Mouse (Mus musculus): ENCODE results near the gene Rab15.
"Not testable (repeated sequence)": the region's sequence is repeated elsewhere in the genome, so short reads cannot be mapped to it uniquely, and the experiment has no call there.

Gene Rab15

DNA sequence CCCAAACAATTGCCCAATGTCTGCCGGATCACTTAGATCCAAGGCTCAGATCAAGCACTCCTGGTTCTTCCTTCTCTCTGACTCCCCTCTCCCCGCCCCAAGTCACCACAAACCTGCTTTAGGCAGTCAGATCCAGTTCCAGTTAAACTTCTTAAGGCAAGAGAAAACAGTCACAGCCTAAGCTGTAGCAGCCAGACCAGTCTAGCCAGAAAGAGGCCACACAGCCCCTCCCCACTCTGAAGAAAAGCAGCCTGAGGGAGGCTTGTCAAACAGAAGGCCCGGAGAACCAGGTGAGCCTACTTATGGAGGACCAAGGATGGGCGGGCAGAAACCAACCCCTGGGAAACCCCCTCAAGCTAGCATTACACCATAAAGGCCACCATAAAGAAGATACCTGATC is 4.6 kb downstream of the Rab15 start:
- DNase-seq = no peak

DNA sequence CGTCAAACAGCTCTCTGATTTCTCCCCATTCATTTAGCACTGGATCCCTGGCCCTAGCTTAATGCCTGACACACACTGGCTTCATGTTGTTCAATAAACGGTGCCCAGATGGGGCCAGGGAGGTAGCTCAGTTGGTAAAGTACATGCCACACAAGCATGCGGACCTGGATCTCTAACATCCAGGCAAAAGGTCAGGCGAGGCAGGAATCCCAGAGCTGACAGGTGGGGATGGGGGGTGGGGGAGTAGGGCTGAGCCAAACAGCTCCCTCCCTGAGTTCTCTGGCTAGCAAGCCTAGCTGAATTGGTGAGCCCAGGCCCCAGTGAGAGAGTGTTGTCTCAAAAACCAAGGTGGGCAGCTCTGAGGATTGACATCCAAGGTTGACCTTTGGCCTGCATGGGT is 5.5 kb downstream of the Rab15 start:
- DNase-seq = peak in 1 of 2 experiments; percentile 48

GRCm38 (mm10) chr12:76816720-76817119 is 6.0 kb downstream of the Rab15 start:
- no peak for DNase-seq

DNA sequence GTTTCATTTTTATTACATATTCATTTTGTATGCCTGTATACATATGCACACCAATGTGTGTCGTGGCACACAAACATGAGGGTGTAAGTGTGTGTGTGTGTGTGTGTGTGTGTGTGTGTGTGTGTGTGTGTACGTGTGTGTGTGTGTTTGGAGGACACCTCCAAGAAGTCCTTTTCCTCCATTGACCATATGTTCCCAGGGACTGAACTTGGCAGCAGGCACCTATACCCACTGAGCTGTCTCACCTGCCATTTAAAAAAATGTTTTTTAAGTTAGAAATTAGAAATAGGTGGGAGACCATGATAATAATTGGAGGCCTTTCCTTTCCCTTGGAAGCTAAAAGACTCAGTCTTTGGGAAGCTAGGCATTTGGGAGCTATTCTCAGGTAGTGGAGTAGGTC is 8.6 kb downstream of the Rab15 start:
- peak in 1 of 2 experiments; percentile 62 for DNase-seq

DNA sequence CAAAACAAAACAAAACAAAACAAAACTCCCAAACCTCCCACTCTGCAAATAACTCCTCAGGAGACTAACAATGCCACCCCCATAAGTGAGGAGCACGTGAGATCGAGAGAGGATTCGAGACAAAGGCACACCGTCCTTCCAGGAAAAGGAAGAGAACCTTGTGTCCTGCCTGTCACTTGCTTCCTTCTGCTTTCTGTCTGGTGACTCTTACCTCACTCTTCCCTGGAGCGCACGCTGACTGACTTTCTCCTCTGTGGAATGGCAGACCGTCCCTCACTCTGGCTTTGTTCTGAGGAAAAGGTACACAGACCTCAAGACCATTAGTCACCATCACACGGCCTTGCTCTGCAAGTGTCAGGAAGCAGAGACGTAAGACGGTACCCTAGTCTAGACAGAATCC is 9.2 kb downstream of the Rab15 start:
- no peak for DNase-seq

DNA sequence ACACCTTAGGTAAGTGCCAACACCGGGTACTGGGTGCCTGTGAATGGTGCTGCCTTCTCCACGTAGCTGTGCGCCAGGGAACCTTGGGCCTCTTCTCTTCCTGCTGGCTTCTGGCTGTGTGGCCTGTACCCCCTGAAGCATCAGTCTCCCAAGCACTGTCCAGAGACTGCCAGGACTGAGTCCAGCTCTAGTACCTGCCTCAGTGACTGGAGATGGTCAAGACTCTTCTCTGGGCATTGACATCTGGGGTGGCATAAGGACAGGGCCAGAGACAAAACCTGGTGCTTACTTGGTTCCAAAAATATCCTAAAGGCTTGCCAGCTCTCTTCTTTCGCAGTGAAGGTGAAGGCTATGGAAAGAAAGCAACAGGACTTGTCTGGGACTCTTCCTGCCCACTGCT is 11.7 kb downstream of the Rab15 start:
- peak; percentile 44 to 66 for DNase-seq

- DNase-seq = peak in 1 of 2 experiments; percentile 53
Observed at GRCm38 (mm10) chr12:76810491-76810890, 12.2 kb downstream of the Rab15 start.

GRCm38 (mm10) chr12:76807796-76808195 is 14.9 kb downstream of the Rab15 start:
- DNase-seq = no peak

DNA sequence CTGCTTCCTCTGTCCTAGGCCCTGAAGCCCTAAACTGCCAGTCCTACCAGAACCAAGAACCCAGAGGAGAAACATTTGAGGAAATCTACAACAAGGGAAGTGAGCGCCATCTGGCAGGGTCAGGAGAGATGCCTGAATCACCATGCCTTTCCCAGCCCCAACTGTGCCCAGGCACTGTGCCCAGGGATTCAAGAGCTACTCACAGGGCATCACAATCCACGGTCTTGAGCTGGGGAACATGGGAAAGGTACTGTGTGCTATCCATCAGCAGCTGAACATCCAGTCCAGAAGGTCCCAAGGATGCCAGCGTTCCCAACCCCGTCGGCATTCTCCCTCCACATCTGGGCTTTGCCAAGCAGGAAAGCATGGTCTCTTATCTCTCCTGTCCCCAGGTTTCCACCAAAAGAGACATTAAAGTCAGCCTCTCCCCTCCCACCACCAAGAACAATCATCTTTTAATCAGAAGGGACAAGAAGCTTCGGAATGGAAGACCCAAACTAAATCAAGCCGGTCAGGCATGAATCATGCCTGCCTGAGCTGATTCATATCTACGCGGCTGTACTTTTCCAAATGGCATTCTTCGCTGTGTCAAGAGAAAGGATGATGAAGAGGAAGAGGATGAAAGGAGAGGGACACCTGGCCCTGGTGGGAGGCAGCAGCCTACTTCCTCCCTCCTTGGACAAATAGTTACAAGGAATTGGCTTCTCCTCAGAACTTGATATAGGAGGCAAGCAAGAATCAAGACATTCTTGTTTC is 17.5 kb downstream of the Rab15 start:
- DNase-seq = peak; percentile 98 to 99

DNA sequence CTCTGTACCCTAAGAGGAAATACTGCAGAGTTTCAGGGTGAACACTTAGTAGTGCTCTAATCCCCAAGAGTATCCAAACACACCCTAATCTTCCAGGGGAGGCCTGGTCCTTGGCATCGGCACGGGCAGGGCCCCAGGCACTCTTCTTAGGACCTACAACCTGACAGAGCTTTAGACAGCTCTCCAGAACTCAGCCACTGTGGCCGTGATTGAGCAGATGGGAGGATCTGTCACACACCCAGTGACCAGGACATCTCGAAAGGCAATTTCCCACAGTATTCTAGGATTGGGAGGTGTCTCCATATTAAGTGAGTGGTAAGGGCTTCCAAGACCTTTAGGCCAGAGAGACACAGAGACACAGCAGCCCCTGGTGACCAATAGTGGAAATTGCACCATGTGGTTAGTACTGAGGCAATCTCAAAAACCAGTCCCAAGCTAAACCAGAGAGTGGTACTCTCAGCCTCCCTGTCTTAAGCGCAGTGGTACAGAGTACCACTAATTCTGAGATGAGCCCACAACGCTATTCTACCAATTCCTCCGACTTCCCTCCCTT is 18.9 kb downstream of the Rab15 start:
- peak; percentile 80 to 81 for DNase-seq

DNA sequence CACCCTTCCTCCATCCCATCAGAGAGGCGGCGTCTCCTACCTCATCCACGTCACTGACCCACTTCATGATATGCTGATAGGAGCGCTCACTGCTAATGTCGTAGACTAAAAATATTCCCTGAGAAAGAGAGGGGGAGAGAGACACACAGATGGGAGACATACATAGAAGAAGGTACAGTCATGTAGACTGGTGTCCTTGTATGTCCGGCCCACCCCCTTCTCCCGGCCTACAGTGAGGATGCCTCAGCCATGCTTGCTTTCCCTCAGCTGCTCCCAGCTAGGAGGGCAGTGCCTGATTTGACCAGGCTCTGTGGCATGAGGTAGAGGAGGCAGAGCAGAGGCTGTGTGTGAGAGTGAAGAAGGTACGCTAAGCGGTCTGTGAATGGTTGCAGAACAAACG is 19.7 kb downstream of the Rab15 start:
- no peak for DNase-seq

DNA sequence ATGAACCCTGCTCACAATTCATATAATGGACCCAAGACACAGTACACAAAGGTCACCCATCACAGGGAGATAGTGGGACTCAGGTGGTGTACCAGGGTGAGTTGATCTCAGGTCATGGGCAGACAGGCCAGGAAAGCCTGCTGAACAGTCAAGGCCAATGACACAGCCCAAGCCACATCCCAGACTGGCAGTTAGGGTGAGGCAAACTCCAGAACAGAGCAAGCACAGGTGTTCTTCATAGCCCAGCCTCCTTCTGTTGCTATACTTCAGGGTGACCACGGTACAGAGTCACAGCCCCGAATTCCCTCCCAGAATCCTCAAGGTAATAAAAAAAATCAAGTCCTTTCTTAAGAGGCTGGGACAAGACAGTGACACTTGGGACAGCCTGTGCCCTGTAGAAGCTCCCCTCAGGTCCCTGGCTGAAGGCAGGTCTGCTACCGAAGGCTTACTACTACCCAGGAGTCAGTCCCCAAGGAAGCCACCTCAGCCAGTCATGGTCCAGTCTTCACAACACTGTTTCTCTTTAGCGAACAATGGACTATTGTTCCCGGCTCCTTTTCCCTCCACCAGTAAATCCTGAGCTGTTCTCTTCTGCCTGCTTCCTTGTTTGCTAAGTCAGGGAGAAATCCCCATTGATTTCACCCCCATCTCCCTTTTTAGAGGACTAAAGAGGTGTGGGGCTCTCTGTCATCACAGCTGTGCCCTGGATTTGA is 24.5 kb downstream of the Rab15 start:
- DNase-seq = no peak

DNA sequence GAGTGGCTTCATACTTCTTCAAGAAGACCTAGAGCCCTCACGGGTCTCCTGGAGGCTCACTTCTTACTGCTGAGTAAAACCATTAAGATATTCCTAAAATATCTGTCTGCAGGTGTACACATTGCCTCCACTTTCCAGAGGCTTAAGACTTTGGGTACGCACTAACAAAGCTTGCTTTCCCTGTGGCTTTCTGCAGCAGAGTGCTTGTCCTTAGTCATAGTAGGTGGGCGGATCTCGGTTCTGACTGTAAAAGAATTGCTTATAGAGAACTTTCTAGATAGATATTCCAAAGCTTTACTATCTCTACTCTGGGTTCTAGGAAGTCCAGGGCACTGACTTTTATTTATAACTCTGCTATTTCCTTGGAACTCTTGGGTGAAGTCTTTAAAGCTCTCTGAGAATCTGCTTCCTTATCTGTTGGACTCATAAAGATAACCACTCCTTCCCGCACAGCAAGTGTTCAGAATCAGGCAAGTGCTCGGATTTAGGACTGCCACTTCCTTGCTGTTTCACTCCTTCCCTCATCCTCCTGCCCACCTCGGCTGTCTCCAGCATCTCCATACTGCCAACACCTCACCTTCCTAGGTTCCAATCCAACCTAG is 25.7 kb downstream of the Rab15 start:
- no peak for DNase-seq

- DNase-seq = no peak
Observed at GRCm38 (mm10) chr12:76795350-76795749, 27.4 kb downstream of the Rab15 start, which contains the start of gene Gpx2. Gene Gpx2 (minus strand): TSS chr12:76795554.

DNA sequence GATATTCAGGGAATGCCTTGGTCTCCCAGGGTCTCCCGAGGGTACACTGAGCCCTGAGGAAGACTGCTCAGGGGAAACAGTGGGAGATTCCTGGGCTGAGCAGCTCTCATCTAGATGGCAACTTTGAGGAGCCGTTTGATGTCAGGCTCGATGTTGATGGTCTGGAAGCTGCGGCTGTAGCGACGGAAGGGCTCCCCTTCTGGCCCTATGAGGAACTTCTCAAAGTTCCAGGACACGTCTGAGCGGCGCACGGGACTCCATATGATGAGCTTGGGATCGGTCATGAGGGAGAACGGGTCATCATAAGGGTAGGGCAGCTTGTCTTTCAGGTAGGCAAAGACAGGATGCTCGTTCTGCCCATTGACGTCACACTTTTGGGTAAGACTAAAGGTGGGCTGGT is 30.2 kb downstream of the Rab15 start:
- DNase-seq = not testable (repeated sequence)

- DNase-seq = peak in 1 of 2 experiments; percentile 56
Observed at GRCm38 (mm10) chr12:76790446-76791084, 32.1 kb downstream of the Rab15 start.

GRCm38 (mm10) chr12:76784056-76784619 is 38.6 kb downstream of the Rab15 start:
- DNase-seq = no peak

DNA sequence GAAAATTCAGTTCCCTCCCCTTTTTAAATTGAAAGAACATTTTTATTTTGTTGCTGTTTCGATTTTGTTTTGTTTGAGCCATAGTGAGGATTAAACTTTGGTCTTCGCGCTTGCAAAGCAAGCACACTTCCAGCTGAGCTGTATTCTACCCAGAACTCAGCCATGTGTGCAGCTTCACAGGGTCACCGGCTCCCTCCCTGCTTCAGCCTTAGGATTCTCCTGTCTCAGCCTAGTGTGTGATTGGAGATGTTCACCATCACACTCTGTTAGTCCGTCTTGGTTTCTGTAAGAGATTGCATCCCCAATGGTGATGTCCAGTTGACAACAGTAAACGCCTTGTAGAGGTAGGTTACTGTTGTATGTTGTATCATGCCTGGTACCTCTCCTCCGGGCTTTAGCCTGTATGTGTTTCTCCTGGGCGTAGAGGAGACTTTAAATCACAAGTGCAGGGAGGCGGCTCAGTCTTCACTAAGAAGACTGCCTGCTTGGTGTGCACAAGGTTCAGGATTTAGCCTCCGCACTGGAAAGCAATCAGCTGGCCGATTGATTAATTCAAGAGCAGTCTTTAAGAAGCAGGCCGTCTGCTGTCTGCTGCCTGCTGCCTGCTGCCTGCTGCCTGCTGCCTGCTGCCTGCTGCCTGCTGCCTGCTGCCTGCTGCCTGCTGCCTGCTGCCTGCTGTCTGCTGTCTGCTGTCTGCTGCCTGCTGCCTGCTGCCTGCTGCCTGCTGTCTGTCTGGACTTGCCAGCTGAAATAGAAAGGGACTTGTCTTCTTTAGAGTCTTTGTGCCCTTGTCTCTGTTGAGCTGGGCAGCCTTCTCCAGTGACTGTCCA is 41.9 kb downstream of the Rab15 start:
- peak in 1 of 2 experiments; percentile 38 for DNase-seq

DNA sequence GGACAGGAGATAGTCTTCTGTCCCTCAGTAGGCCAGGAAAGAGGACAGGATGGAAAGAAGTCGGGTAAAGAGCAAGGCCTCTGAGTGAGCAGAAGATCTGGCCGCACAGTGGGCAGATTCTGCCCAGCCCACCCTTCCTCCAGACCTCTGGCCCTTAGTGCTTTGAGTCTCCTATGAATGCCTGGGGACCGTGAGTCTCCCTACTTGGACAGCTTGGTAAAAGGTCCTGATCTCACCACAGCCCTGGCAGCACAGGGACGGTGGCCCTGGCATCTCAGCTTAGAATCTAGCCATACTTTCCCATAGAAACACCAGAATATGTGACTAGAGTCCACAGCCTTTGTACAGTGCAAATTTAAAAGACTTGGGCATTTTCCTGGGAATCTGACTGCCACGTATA is 42.8 kb downstream of the Rab15 start:
- no peak for DNase-seq

GRCm38 (mm10) chr12:76778305-76779083 is 44.2 kb downstream of the Rab15 start:
- DNase-seq = no peak

DNA sequence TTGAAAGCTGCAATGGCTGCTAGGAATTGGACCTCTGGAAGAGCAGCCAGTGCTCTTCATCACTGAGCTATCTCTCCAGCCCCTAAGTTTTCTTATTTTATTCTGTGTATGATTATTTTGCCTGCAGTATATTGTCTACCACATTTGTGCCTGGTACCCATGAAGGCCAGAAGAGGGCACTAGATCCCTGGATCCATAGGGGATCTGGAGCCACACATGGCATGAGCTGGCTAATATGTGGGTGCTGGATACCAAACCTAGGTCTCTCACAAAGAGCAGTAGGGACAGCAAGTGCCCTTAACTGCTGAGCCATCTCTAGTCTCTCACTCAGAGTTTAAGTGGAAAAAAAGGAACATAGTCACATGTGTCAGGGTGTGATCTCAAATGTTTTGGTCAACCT is 44.9 kb downstream of the Rab15 start:
- DNase-seq = no peak
